Mouse (Mus musculus): Measurements from ENCODE around the gene Grid1.

Gene Grid1

DNA sequence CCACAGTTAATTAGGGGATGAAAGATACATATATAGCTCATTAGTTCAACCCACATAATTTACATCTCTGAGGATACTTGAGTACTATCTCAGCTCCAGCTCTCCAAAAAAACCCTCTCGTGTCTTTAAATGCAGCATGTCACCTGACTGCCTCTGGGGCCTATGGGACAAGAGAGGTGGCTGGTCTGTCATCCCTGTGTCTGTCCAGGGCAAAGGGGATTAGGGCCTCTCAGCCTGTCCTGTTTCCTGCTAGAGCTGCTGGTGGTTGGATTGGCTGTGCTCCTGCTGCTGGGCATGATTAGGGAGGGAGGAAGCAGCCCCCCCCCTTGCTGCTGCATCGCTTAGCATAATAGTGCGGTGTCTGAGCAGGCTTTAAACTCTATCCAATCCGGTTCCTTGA lies 88.9 kb downstream of the Grid1 start:
- DNase-seq (ENCODE audit: low read depth in 2 of 2, low spot score in 2 of 2): no peak

- DNase-seq (ENCODE audit: low read depth in 2 of 2, low spot score in 2 of 2): no peak
Observed at GRCm38 (mm10) chr14:34916315-34916714, 96.4 kb downstream of the Grid1 start.

- DNase-seq (ENCODE audit: low read depth in 2 of 2, low spot score in 2 of 2): no peak
Observed at GRCm38 (mm10) chr14:34917111-34917510, 97.2 kb downstream of the Grid1 start.

DNA sequence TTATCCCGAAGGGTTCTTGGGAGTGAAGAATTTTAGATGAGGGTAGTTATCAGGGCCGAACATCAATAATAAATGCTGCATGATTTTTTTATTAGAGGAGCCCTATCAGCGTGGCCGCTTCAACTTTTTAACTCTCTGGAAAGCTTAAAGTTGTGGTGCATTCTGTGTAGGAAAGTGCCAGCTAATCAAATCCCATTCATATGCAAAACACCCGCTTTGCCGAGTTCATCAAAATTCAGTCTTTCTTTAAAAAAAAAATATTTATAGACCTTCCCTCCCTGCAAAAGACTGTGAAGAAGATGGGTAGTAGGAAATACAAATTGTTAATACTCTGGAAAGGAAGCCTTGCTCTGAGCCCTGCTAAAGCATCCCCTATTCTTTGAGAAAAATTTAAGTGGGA lies 99.3 kb downstream of the Grid1 start:
- DNase-seq (ENCODE audit: low read depth in 2 of 2, low spot score in 2 of 2): no peak

GRCm38 (mm10) chr14:34921265-34921664 lies 101.4 kb downstream of the Grid1 start:
- DNase-seq (ENCODE audit: low read depth in 2 of 2, low spot score in 2 of 2): no peak

GRCm38 (mm10) chr14:34925021-34925420 lies 105.1 kb downstream of the Grid1 start:
- DNase-seq (ENCODE audit: low read depth in 2 of 2, low spot score in 2 of 2): no peak

DNA sequence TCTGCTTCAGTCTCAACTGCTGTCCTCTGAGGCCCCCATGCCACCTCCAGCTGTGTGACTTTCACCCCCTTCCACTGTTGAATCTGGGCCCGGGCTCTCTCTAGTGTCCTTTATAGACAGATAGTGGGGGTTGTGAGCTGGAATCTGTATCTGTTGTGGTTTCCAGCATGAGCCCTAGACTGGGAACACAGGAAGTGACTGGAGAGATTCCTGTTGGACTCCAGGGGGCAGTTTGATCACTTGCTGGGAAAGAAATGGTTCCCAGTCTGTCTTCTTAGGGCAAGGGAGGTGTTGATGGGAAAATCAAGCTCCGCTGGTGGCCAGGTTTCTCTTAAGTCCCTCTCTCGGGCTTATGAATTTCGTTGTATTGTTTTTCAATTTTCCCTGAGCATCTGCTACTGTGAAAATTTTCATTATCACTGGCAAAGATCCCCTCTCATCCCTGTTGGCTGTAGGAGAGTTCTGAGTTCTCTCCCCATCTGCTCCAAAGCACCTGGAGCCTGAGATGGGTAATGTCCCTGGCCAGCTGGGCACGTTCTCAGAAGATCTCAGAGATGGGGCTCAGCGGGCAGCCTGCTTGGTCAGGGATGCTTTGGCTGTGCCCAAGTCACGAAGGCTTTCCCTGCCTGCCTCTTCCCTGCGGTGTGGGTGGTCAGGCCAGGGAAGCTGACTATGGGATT lies 110.3 kb downstream of the Grid1 start:
- DNase-seq (ENCODE audit: low read depth in 2 of 2, low spot score in 2 of 2): no peak

- no peak for DNase-seq (ENCODE audit: low read depth in 2 of 2, low spot score in 2 of 2)
Observed at GRCm38 (mm10) chr14:34933197-34933596, 113.3 kb downstream of the Grid1 start.

GRCm38 (mm10) chr14:34936192-34936770 lies 116.4 kb downstream of the Grid1 start:
- DNase-seq (ENCODE audit: low read depth in 2 of 2, low spot score in 2 of 2): no peak

- no peak for DNase-seq (ENCODE audit: low read depth in 2 of 2, low spot score in 2 of 2)
Observed at GRCm38 (mm10) chr14:34944390-34944979, 124.6 kb downstream of the Grid1 start.

- no peak for DNase-seq (ENCODE audit: low read depth in 2 of 2, low spot score in 2 of 2)
Observed at GRCm38 (mm10) chr14:34945471-34946313, 125.8 kb downstream of the Grid1 start.

- DNase-seq (ENCODE audit: low read depth in 2 of 2, low spot score in 2 of 2): no peak
Observed at GRCm38 (mm10) chr14:34946314-34946583, 126.3 kb downstream of the Grid1 start.

GRCm38 (mm10) chr14:34948249-34948648 lies 128.3 kb downstream of the Grid1 start:
- no peak for DNase-seq (ENCODE audit: low read depth in 2 of 2, low spot score in 2 of 2)

- no peak for DNase-seq (ENCODE audit: low read depth in 2 of 2, low spot score in 2 of 2)
Observed at GRCm38 (mm10) chr14:34952311-34952710, 132.4 kb downstream of the Grid1 start.

DNA sequence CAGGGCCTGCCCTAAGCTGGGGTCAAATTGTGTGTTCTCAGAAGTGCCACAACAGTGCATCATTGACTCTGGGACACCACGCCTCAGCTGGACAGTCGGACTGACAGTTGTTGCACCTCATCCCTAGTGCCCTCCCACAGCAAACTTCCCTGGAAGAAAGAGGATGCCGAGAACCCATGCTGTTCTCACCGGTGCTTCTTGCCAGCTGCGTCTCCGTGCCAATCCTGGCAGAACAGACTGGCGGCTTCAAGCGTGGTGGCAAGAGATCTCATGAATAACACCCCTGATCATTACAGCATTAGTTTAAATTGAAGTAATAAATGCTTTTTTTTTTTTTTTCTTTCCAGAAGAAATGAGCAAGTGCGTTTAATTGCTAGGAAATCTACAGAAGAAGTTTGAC lies 133.7 kb downstream of the Grid1 start:
- no peak for DNase-seq (ENCODE audit: low read depth in 2 of 2, low spot score in 2 of 2)

DNA sequence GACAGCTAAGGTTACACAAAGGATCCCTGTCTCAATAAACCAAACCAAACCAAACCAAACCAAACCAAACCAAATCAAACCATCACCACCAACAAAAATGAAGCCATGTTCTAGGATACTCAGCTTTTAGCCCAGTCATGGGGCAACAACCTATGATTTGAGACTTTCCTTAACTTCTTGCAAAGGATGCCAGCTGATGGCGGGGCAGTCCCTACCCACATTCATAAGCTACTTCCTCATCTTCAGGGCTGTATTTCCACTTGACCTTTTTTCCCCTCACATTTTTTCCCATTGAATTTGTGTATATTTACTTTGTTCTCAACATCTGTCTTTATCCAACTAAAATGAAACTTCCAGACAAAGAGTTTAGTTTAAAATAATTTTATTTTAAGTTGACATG lies 135.8 kb downstream of the Grid1 start:
- DNase-seq (ENCODE audit: low read depth in 2 of 2, low spot score in 2 of 2): no peak

DNA sequence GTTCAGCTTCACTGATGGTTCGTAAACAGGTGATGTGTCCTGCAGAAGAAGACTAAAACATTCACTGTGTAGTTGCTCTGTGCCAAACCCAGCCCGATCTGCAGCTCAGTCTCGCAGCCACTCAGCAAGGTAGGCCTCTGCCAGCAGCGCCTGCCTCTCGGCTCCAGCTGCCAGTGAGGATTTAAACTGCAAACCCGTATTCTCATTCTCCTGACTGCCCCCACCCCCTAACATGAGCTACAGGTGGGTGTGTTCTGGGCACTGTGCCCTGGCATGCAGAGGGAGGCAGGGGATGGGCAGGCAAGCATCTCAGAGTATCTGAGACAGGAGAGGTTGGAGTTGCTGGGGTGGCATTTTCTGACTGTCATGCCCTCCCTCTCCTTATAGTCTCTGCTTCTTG lies 140.3 kb downstream of the Grid1 start:
- no peak for DNase-seq (ENCODE audit: low read depth in 2 of 2, low spot score in 2 of 2)

- no peak for DNase-seq (ENCODE audit: low read depth in 2 of 2, low spot score in 2 of 2)
Observed at GRCm38 (mm10) chr14:34963616-34964168, 143.8 kb downstream of the Grid1 start.

DNA sequence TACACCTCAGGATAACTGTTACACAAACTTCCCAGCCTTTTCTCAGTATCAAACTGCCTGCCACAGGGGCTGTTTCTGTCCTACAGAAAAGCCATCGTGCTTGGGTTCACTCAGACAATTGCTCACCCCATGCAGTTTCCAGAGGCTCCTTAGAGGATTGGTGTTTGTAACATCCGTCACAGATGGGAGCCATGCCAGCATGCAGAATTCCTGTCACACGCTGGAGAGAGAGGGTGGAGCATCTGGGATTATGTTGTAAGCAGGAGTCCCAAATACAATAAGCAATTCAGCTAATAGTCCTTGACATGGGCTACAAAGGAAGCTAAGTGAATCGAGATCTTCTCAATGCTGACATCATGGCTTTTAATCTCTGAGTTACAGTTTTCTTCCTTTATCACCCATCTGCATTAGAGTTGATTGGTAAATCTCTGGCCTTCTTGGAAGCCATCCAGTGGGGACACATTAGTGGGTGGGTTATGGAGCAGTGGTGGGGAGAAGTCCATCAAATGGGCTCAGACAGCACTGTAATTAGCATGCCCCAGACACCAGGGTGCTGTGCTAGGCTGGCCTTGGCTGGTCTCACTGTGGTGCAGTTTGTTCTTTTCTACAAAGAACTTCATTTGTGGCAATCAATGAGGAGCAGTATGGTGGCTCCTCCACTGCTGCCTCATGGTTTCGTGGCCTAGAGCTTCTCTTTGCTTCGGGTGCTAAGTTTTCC lies 149.4 kb downstream of the Grid1 start:
- DNase-seq (ENCODE audit: low read depth in 2 of 2, low spot score in 2 of 2): no peak

DNA sequence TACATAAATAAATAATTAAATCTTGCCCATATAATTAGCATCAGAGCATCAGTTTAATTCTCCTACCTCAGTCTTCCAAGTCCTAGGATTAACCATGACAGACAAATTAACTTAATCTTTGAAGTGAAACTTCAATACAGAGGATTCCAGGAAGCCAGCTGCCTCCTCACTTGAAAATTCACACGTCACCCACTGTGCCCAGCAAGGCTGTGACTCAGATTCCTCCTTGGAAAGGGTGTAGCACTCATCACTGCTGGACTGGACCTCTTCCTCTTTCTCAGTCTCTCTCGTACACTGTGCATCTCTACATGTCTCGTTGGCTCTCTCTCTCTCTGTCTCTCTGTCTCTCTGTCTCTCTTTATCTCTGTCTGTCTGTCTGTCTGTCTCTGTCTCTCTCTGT lies 153.0 kb downstream of the Grid1 start:
- no peak for DNase-seq (ENCODE audit: low read depth in 2 of 2, low spot score in 2 of 2)

DNA sequence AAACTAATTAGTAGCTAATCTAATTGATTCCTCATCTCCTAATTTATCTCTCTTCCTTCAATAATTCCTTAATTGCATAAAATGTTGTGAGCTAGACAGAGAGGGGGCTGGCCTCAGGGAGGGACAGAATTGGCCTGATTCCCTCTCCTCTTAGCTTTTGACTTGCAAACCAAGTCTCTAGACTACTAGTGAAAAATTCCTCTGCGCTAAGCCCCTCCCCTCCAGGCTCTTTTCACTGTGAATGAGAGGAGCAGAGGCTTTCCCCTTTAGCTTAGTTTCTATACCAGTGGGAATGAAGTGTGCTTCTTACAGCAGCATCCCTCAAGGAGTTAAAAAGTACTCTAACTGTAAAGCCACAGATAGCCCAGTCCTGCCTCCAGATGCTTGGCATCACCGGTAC lies 160.8 kb downstream of the Grid1 start:
- DNase-seq (ENCODE audit: low read depth in 2 of 2, low spot score in 2 of 2): no peak
